Comparison of ENCODE assay signal across 28 mouse cellular contexts in the genomic region with DNA sequence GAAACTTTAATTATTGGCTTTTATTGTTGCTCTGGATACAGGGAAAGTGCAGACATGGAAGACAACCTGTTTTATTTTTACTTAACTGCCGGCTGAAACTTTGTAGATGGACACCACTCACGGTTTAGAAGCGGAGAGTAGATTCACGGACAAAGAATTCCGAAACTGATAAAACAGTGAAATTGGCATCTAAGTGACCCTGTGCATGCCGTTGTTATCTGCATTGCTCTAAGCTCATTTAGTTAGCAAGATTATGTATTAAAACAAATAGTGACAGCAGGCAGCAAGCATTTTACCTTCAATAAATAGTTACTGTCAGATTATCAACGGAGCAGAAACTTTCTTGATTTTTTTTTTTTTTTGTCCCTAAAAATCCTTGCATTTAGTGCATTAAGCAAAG. TPM values are rescaled to one million over a fixed set of nuclear protein-coding genes. Genes with fewer than 3 reads are reported as not detected.
A peak's percentile ranks its signal among the peaks of the same experiment; 100 is the strongest.
DNase-seq lines count a peak whose midpoint lies in the region; ATAC-seq and TF ChIP-seq lines count a peak whose summit lies in the region.
"Had no signal": no experiment of that assay in that cellular context is flagged by ENCODE, and none has a peak within 500 bp of the region (broad histone marks: within the 10 kb centered on the region; RNA-seq: fewer than 3 reads in every experiment).

No protein-coding gene starts in this region.

- peaks cover 6% of the 10 kb centered on the region for H3K4me1 ChIP-seq in heart, embryonic 12.5 days (replicated peaks)
- H3K4me1 ChIP-seq in heart, postnatal 0 days (ENCODE audit: control insufficient read depth, insufficient read depth): 0 out of 2 replicates have a peak, but pooled peaks cover 4% of the 10 kb centered on the region
- H3K4me1 ChIP-seq in intestine, postnatal 0 days (replicated peaks; ENCODE audit: control insufficient read depth, insufficient read depth, low read length): no peaks in the 10 kb centered on the region
- no peaks in the 10 kb centered on the region for H3K4me1 ChIP-seq in stomach, embryonic 16.5 days (ENCODE audit: control insufficient read depth, insufficient read depth, low read length)
- H3K4me1 ChIP-seq: hindbrain, embryonic 15.5 days; liver, embryonic 15.5 days; megakaryocyte, embryonic 14.5 days; midbrain, embryonic 12.5 days; neural tube, embryonic 12.5 days had no signal

- H3K4me3 ChIP-seq in heart, embryonic 12.5 days: no peak overlapping the region
- no peak overlapping the region for H3K4me3 ChIP-seq in heart, postnatal 0 days (ENCODE audit: low read depth, low read length)
- H3K4me3 ChIP-seq in intestine, postnatal 0 days (ENCODE audit: low read depth, low read length): no peak overlapping the region
- no peak overlapping the region for H3K4me3 ChIP-seq in stomach, embryonic 16.5 days (replicated peaks; ENCODE audit: low read length)
- H3K4me3 ChIP-seq: forebrain, embryonic 13.5 days; hindbrain, embryonic 10.5 days; hindbrain, embryonic 15.5 days; liver, embryonic 15.5 days; megakaryocyte, embryonic 14.5 days; midbrain, embryonic 12.5 days; myocyte; neural tube, embryonic 12.5 days had no signal

- H3K27ac ChIP-seq in heart, embryonic 12.5 days (ENCODE audit: poor library complexity, severe bottlenecking): no peak overlapping the region
- no peak overlapping the region for H3K27ac ChIP-seq in heart, postnatal 0 days (ENCODE audit: low read depth)
- no peak overlapping the region for H3K27ac ChIP-seq in intestine, postnatal 0 days (ENCODE audit: low read depth, low read length)
- H3K27ac ChIP-seq in stomach, embryonic 16.5 days (ENCODE audit: low read length): peak overlapping the region; percentile 23; the same call in 1 of the 2 replicates
- H3K27ac ChIP-seq: forebrain, embryonic 13.5 days; hindbrain, embryonic 10.5 days; hindbrain, embryonic 15.5 days; liver, embryonic 15.5 days; midbrain, embryonic 12.5 days; neural tube, embryonic 12.5 days had no signal

- H3K36me3 ChIP-seq in heart, embryonic 12.5 days: no peaks in the 10 kb centered on the region
- no peaks in the 10 kb centered on the region for H3K36me3 ChIP-seq in heart, postnatal 0 days (replicated peaks; ENCODE audit: control insufficient read depth, insufficient read depth, low read length)
- H3K36me3 ChIP-seq in intestine, postnatal 0 days (ENCODE audit: control insufficient read depth, insufficient read depth): no peaks in the 10 kb centered on the region
- no peaks in the 10 kb centered on the region for H3K36me3 ChIP-seq in stomach, embryonic 16.5 days (ENCODE audit: control insufficient read depth, insufficient read depth, low read length)
- H3K36me3 ChIP-seq: hindbrain, embryonic 10.5 days; hindbrain, embryonic 15.5 days; liver, embryonic 15.5 days; midbrain, embryonic 12.5 days; neural tube, embryonic 12.5 days had no signal

- TF ChIP-seq EP300 in heart, postnatal 0 days (IDR thresholded peaks at IDR 0.05; ENCODE audit: low read depth): no peak

- no peaks in the 10 kb centered on the region for H3K27me3 ChIP-seq in heart, embryonic 12.5 days (replicated peaks)
- no peaks in the 10 kb centered on the region for H3K27me3 ChIP-seq in heart, postnatal 0 days (ENCODE audit: control insufficient read depth, insufficient read depth, low read length)
- H3K27me3 ChIP-seq in intestine, postnatal 0 days (replicated peaks; ENCODE audit: control insufficient read depth, insufficient read depth, low read length): 0 out of 2 replicates have a peak, but pooled peaks cover 7% of the 10 kb centered on the region
- no peaks in the 10 kb centered on the region for H3K27me3 ChIP-seq in stomach, embryonic 16.5 days (ENCODE audit: control insufficient read depth, insufficient read depth, low read length)
- H3K27me3 ChIP-seq: forebrain, embryonic 13.5 days; hindbrain, embryonic 15.5 days; liver, embryonic 15.5 days; megakaryocyte, embryonic 14.5 days; midbrain, embryonic 12.5 days; neural tube, embryonic 12.5 days had no signal

- DNase-seq in heart, adult 11 months: no peak
- DNase-seq in heart, postnatal 0 days (ENCODE audit: low spot score): no peak
- DNase-seq in heart, adult 9 months (ENCODE audit: low spot score in 2 of 2): no peak
- DNase-seq in testis, postnatal 14 days (ENCODE audit: low spot score): no peak
- DNase-seq: adrenal gland, postnatal 25 days; cerebellum, adult 18-20 months; cerebellum, postnatal 10 days; gastrocnemius, postnatal 10 days; kidney, adult 9 months; kidney, postnatal 10 days; layer of hippocampus, adult 9-11 months; liver; lung, postnatal 4 days; right cerebral cortex, adult 18-20 months; thymus, adult 18-20 months; thymus, postnatal 36 days had no signal

- H3K9ac ChIP-seq in heart, embryonic 12.5 days: no peak overlapping the region
- no peak overlapping the region for H3K9ac ChIP-seq in heart, postnatal 0 days (replicated peaks; ENCODE audit: low read depth, low read length)
- H3K9ac ChIP-seq in intestine, postnatal 0 days (ENCODE audit: low read depth, low read length): no peak overlapping the region
- no peak overlapping the region for H3K9ac ChIP-seq in stomach, embryonic 16.5 days (ENCODE audit: low read length)
- H3K9ac ChIP-seq: forebrain, embryonic 13.5 days; hindbrain, embryonic 15.5 days; liver, embryonic 15.5 days; midbrain, embryonic 12.5 days; neural tube, embryonic 12.5 days had no signal

- 19% methylated on average over 7 of the region's 7 CpGs for WGBS in heart, embryonic 12.5 days
- WGBS in heart, postnatal 0 days: 12% methylated on average over 7 of the region's 7 CpGs
- WGBS in intestine, postnatal 0 days: 20% methylated on average over 7 of the region's 7 CpGs
- WGBS in stomach, embryonic 16.5 days: 21% methylated on average over 7 of the region's 7 CpGs

- H3K9me3 ChIP-seq in heart, embryonic 12.5 days (replicated peaks): no peaks in the 10 kb centered on the region
- H3K9me3 ChIP-seq in heart, postnatal 0 days (replicated peaks; ENCODE audit: control insufficient read depth, low read length): no peaks in the 10 kb centered on the region
- H3K9me3 ChIP-seq in intestine, postnatal 0 days (ENCODE audit: control insufficient read depth): no peaks in the 10 kb centered on the region
- H3K9me3 ChIP-seq in stomach, embryonic 16.5 days (replicated peaks; ENCODE audit: control insufficient read depth, low read length): no peaks in the 10 kb centered on the region
- H3K9me3 ChIP-seq: forebrain, embryonic 13.5 days; hindbrain, embryonic 10.5 days; hindbrain, embryonic 15.5 days; liver, embryonic 15.5 days; megakaryocyte, embryonic 14.5 days; midbrain, embryonic 12.5 days; neural tube, embryonic 12.5 days had no signal

- TF ChIP-seq CTCF in heart, postnatal 0 days (IDR thresholded peaks at IDR 0.05; ENCODE audit: low read depth): no peak
- no peak for TF ChIP-seq CTCF in intestine, postnatal 0 days (IDR thresholded peaks at IDR 0.05; ENCODE audit: low read depth)

- H3K4me2 ChIP-seq in heart, embryonic 12.5 days: peak overlapping the region; percentile 38; the same call in 1 of the 2 replicates
- peak overlapping the region; percentile 36; the same call in 1 of the 2 replicates for H3K4me2 ChIP-seq in heart, postnatal 0 days (ENCODE audit: low read depth, low read length)
- H3K4me2 ChIP-seq in intestine, postnatal 0 days (replicated peaks; ENCODE audit: low read depth): peak overlapping the region; percentile 39
- peak overlapping the region; percentile 34; the same call in 1 of the 2 replicates for H3K4me2 ChIP-seq in stomach, embryonic 16.5 days (ENCODE audit: low read depth, low read length)
- H3K4me2 ChIP-seq: forebrain, embryonic 13.5 days; hindbrain, embryonic 15.5 days; liver, embryonic 15.5 days; midbrain, embryonic 12.5 days; neural tube, embryonic 12.5 days had no signal

- no peak for ATAC-seq in heart, embryonic 12.5 days (ENCODE audit: insufficient number of reproducible peaks, low FRiP score)
- no peak for ATAC-seq in heart, postnatal 0 days (ENCODE audit: insufficient read depth, low read depth)
- no peak for ATAC-seq in intestine, postnatal 0 days
- ATAC-seq in stomach, embryonic 16.5 days (ENCODE audit: insufficient read depth, low FRiP score): no peak
- ATAC-seq: CD4-positive, CD25-positive, alpha-beta regulatory T cell, adult 4 months; forebrain, embryonic 13.5 days had no signal

RNA-seq across cellular contexts. Expression of a gene that starts 59.4 kb away (rescaled TPM):
- 0.20 and 0.49 TPM in 2 replicates for polyA plus RNA-seq in heart, embryonic 12.5 days (2016; fragmentation: Nextera tagmentation; extraction: Ambion mirVana)
- 0.15 TPM in 1 of 2 replicates, not detected in the other for total RNA-seq in heart, postnatal 0 days (2014; rRNA removed; ENCODE audit: low replicate concordance)
- polyA plus RNA-seq in heart, postnatal 0 days (2015; fragmentation: Nextera tagmentation; extraction: Ambion mirVana): 0.01 TPM in 1 of 2 replicates, not detected in the other
- polyA plus RNA-seq in intestine, postnatal 0 days (2015; fragmentation: Nextera tagmentation; extraction: Ambion mirVana): 0.20 and 0.43 TPM in 2 replicates
- 2.8 and 3.5 TPM in 2 replicates for polyA plus RNA-seq in stomach, embryonic 16.5 days (2015; fragmentation: Nextera tagmentation; extraction: Ambion mirVana)
- total RNA-seq: adrenal gland, postnatal 25 days; gastrocnemius, postnatal 10 days had no signal
- polyA plus RNA-seq: CD4-positive, CD25-positive, alpha-beta regulatory T cell, adult 4 months; myocyte had no signal
